Comparison of ENCODE assay signal across 7 mouse cellular contexts in genomic region chr13:48273451-48274069, GRCm38 (mm10). TPM values are rescaled to one million over a fixed set of nuclear protein-coding genes. Genes with fewer than 3 reads are reported as not detected.
A peak's percentile ranks its signal among the peaks of the same experiment; 100 is the strongest.
DNase-seq lines count a peak whose midpoint lies in the region; ATAC-seq and TF ChIP-seq lines count a peak whose summit lies in the region.

No protein-coding gene starts in this region.

- TF ChIP-seq POLR2A in kidney, adult 2 months (IDR thresholded peaks at IDR 0.05; ENCODE audit: low read depth, low read length): no peak

- H3K4me1 ChIP-seq in kidney, adult 2 months (ENCODE audit: control insufficient read depth, insufficient read depth, low read length): no peaks in the 10 kb centered on the region
- H3K4me1 ChIP-seq in limb, embryonic 11.5 days (ENCODE audit: control insufficient read depth, insufficient read depth, low read length): no peaks in the 10 kb centered on the region
- H3K4me1 ChIP-seq in midbrain, embryonic 14.5 days (ENCODE audit: control insufficient read depth, insufficient read depth, low read length): peaks cover 21% of the 10 kb centered on the region

- no peak overlapping the region for H3K27ac ChIP-seq in kidney, adult 2 months (ENCODE audit: insufficient read depth, low read depth, low read length)
- no peak overlapping the region for H3K27ac ChIP-seq in limb, embryonic 11.5 days (replicated peaks; ENCODE audit: low read depth, low read length)
- H3K27ac ChIP-seq in midbrain, embryonic 14.5 days (replicated peaks; ENCODE audit: low read depth, low read length): no peak overlapping the region

- DNase-seq in adrenal gland, adult 2 months: peak; percentile 48
- DNase-seq in embryo, embryonic 10 days (ENCODE audit: low spot score): peak; percentile 79
- peak; percentile 11 for DNase-seq in gastrocnemius, postnatal 25 days
- peak; percentile 73 for DNase-seq in kidney, adult 2 months
- peak; percentile 75 for DNase-seq in limb, embryonic 11.5 days (ENCODE audit: low spot score)
- peak; percentile 82 for DNase-seq in midbrain, embryonic 14.5 days
- peak; percentile 15 for DNase-seq in urinary bladder, postnatal 25 days (ENCODE audit: low spot score)

- peak; percentile 79 for TF ChIP-seq CTCF in kidney, adult 2 months (conservative IDR thresholded peaks at IDR 0.05; ENCODE audit: insufficient read depth, insufficient read length, low read depth, low read length)

- H3K27me3 ChIP-seq in kidney, adult 2 months (replicated peaks; ENCODE audit: control insufficient read depth, insufficient read depth, low read length): no peaks in the 10 kb centered on the region
- H3K27me3 ChIP-seq in limb, embryonic 11.5 days (ENCODE audit: control insufficient read depth, insufficient read depth, low read length): no peaks in the 10 kb centered on the region
- no peaks in the 10 kb centered on the region for H3K27me3 ChIP-seq in midbrain, embryonic 14.5 days (ENCODE audit: control insufficient read depth, insufficient read depth, low read length)

- 4% methylated on average over 15 of the region's 15 CpGs for WGBS in kidney, adult 2 months
- WGBS in limb, embryonic 11.5 days: 6% methylated on average over 15 of the region's 15 CpGs
- 5% methylated on average over 15 of the region's 15 CpGs for WGBS in midbrain, embryonic 14.5 days

- H3K4me3 ChIP-seq in kidney, adult 2 months (ENCODE audit: insufficient read depth, low read depth, low read length): peak overlapping the region; percentile 1; the same call in 1 of the 2 replicates
- H3K4me3 ChIP-seq in limb, embryonic 11.5 days (ENCODE audit: low read depth, low read length): no peak overlapping the region
- H3K4me3 ChIP-seq in midbrain, embryonic 14.5 days (replicated peaks; ENCODE audit: low read depth, low read length): no peak overlapping the region

- no peaks in the 10 kb centered on the region for H3K9me3 ChIP-seq in limb, embryonic 11.5 days (ENCODE audit: control insufficient read depth, low read length)
- no peaks in the 10 kb centered on the region for H3K9me3 ChIP-seq in midbrain, embryonic 14.5 days (ENCODE audit: control insufficient read depth, low read length)

- peak overlapping the region; percentile 43 for H3K4me2 ChIP-seq in limb, embryonic 11.5 days (ENCODE audit: low read depth, severe bottlenecking)
- peak overlapping the region; percentile 40 for H3K4me2 ChIP-seq in midbrain, embryonic 14.5 days (ENCODE audit: low read length)

- H3K36me3 ChIP-seq in kidney, adult 2 months (ENCODE audit: control insufficient read depth, insufficient read depth, low read length): no peaks in the 10 kb centered on the region
- no peaks in the 10 kb centered on the region for H3K36me3 ChIP-seq in limb, embryonic 11.5 days (ENCODE audit: control insufficient read depth, insufficient read depth, low read length)
- no peaks in the 10 kb centered on the region for H3K36me3 ChIP-seq in midbrain, embryonic 14.5 days (ENCODE audit: control insufficient read depth, insufficient read depth, low read length)

- H3K9ac ChIP-seq in limb, embryonic 11.5 days (ENCODE audit: low read length): no peak overlapping the region; the same call in 1 of the 2 replicates
- no peak overlapping the region for H3K9ac ChIP-seq in midbrain, embryonic 14.5 days (replicated peaks; ENCODE audit: low read length)

- ATAC-seq in limb, embryonic 11.5 days (ENCODE audit: insufficient number of reproducible peaks, low FRiP score, low TSS enrichment, low read depth): 0 out of 2 replicates have a peak, but pooled peaks have one; percentile 57
- ATAC-seq in midbrain, embryonic 14.5 days (ENCODE audit: low FRiP score, low TSS enrichment): peak; percentile 64; the same call in 1 of the 2 replicates

RNA-seq across cellular contexts. Expression of gene Id4, which starts 12.5 kb away (rescaled TPM):
- total RNA-seq in adrenal gland, adult 2 months (2021): 1 to 10 TPM in 1 of 2 experiments, under 1 TPM in 1; 0.86 to 3.1 TPM
- polyA plus RNA-seq in adrenal gland, adult 2 months (2012; rRNA removed): 1.3 and 2.3 TPM in 2 replicates
- total RNA-seq in gastrocnemius, postnatal 25 days (2021): 1 to 10 TPM in 1 of 2 experiments, under 1 TPM in 1; 0.77 to 1.4 TPM
- 14.8 and 22.5 TPM in 2 replicates for polyA plus RNA-seq in kidney, adult 2 months (2012; rRNA removed)
- polyA plus RNA-seq in limb, embryonic 11.5 days (2014; fragmentation: Nextera tagmentation; extraction: Ambion mirVana): 3.9 and 4.0 TPM in 2 replicates
- polyA plus RNA-seq in midbrain, embryonic 14.5 days (2014; fragmentation: Nextera tagmentation; extraction: Ambion mirVana): 149 and 156 TPM in 2 replicates

Comparison
In these comparisons a context has a peak if more than half of its experiments do, and no peak if none do; other contexts are left out.
1. DNase-seq: peak in every context shown above with its lines; median percentile 82 in midbrain, embryonic 14.5 days; 79 in embryo, embryonic 10 days; 75 in limb, embryonic 11.5 days; 73 in kidney, adult 2 months; 48 in adrenal gland, adult 2 months; 15 in urinary bladder, postnatal 25 days; 11 in gastrocnemius, postnatal 25 days.